In the genomic region with DNA sequence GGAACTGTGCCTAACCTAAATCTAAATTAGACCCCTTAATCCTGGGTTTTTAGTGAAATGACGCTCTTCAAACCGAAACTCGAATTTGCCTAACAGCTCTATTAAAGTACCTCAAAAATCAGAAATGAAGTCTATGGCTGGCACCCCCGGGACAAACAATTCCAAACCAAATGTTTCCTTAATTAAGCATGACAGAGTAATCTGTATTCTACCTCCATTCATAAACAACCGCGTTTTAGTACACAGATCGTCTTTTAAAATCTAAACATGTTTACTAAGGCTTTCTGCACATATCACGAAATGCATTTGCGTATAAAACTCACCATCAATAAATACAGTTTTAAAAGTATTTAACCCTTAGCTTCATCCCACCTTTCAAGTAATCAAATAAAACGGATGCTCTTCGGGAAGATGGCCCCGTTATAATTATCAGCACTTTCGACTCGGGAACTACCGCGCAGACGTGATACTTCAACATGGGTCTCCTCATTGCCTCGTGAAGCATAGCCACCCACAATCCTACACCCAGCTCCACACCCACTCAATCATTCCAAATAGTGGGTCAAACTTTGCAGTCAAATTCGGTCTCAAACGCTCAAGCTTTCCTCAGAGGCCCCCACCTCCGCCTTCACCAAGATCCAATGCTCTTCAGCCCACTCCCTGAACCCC, we compare ENCODE assay signal across 8 mouse cellular contexts. TPM values are rescaled to one million over a fixed set of nuclear protein-coding genes. Genes with fewer than 3 reads are reported as not detected.
DNase-seq lines count a peak whose midpoint lies in the region; ATAC-seq and TF ChIP-seq lines count a peak whose summit lies in the region.

No protein-coding gene starts in this region.

- no peaks in the 10 kb centered on the region for H3K9me3 ChIP-seq in kidney, postnatal 0 days (replicated peaks; ENCODE audit: low read length)
- peaks cover 30% of the 10 kb centered on the region for H3K9me3 ChIP-seq in forebrain, embryonic 13.5 days (replicated peaks)
- no peaks in the 10 kb centered on the region for H3K9me3 ChIP-seq in liver, embryonic 15.5 days (replicated peaks)

- H3K36me3 ChIP-seq in kidney, postnatal 0 days (ENCODE audit: insufficient read depth, low read length), result 0 out of 2 replicates have a peak, but pooled peaks cover 3% of the 10 kb centered on the region
- peaks cover 40% of the 10 kb centered on the region for H3K36me3 ChIP-seq in forebrain, embryonic 13.5 days (ENCODE audit: poor library complexity, severe bottlenecking)
- H3K36me3 ChIP-seq in liver, embryonic 15.5 days (replicated peaks), result peaks cover 31% of the 10 kb centered on the region

- peak overlapping the region; percentile 46 for H3K4me3 ChIP-seq in kidney, postnatal 0 days (replicated peaks; ENCODE audit: low read depth, low read length)
- H3K4me3 ChIP-seq in bone marrow, adult 2 months (replicated peaks; ENCODE audit: control insufficient read depth, low read depth, low read length), result peak overlapping the region; percentile 95
- peak overlapping the region; percentile 74 for H3K4me3 ChIP-seq in forebrain, embryonic 13.5 days
- H3K4me3 ChIP-seq in liver, embryonic 15.5 days (replicated peaks), result peak overlapping the region; percentile 90

- no peak for TF ChIP-seq POLR2A in bone marrow, adult 2 months (IDR thresholded peaks at IDR 0.05; ENCODE audit: borderline replicate concordance, control insufficient read depth, low read depth, low read length)

- DNase-seq in kidney, postnatal 0 days (ENCODE audit: low spot score), result peak; percentile 74
- DNase-seq in kidney, postnatal 10 days, result no peak
- DNase-seq in thymus, postnatal 0 days (ENCODE audit: low spot score), result no peak
- no peak for DNase-seq in urinary bladder, postnatal 4 days (ENCODE audit: low spot score in 2 of 2)

- peak overlapping the region; percentile 67 for H3K9ac ChIP-seq in kidney, postnatal 0 days (ENCODE audit: low read depth, low read length)
- peak overlapping the region; percentile 91 for H3K9ac ChIP-seq in forebrain, embryonic 13.5 days
- H3K9ac ChIP-seq in liver, embryonic 15.5 days, result peak overlapping the region; percentile 90

- H3K4me2 ChIP-seq in kidney, postnatal 0 days (ENCODE audit: low read length), result peak overlapping the region; percentile 65
- peak overlapping the region; percentile 70 for H3K4me2 ChIP-seq in forebrain, embryonic 13.5 days
- peak overlapping the region; percentile 87 for H3K4me2 ChIP-seq in liver, embryonic 15.5 days

- H3K27ac ChIP-seq in kidney, postnatal 0 days, result peak overlapping the region; percentile 81
- H3K27ac ChIP-seq in bone marrow, adult 2 months (ENCODE audit: control insufficient read depth, insufficient read depth, low read depth, low read length, poor library complexity), result peak overlapping the region; percentile 68
- H3K27ac ChIP-seq in forebrain, embryonic 13.5 days, result peak overlapping the region; percentile 85
- H3K27ac ChIP-seq in liver, embryonic 15.5 days (replicated peaks), result peak overlapping the region; percentile 87

- no peak for TF ChIP-seq CTCF in kidney, postnatal 0 days (IDR thresholded peaks at IDR 0.05; ENCODE audit: low read depth)
- TF ChIP-seq CTCF in bone marrow, adult 2 months (IDR thresholded peaks at IDR 0.05; ENCODE audit: control insufficient read depth, insufficient read depth, low read length), result no peak

- peak; percentile 33 for ATAC-seq in kidney, postnatal 0 days (replicated peaks; ENCODE audit: low FRiP score, low read depth)
- ATAC-seq in forebrain, embryonic 13.5 days, result peak; percentile 47; the same call in 1 of the 2 replicates
- ATAC-seq in liver, embryonic 15.5 days (ENCODE audit: insufficient read depth), result peak; percentile 31
- ATAC-seq in monocyte, adult 5-6 weeks (replicated peaks; ENCODE audit: insufficient number of reproducible peaks, low FRiP score, low TSS enrichment, poor library complexity, severe bottlenecking), result no peak

- no peaks in the 10 kb centered on the region for H3K4me1 ChIP-seq in kidney, postnatal 0 days (replicated peaks; ENCODE audit: insufficient read depth, low read length)
- H3K4me1 ChIP-seq in bone marrow, adult 2 months (ENCODE audit: control insufficient read depth, insufficient read depth, low read length), result peaks cover 1% of the 10 kb centered on the region; the same call in 1 of the 2 replicates
- peaks cover 21% of the 10 kb centered on the region for H3K4me1 ChIP-seq in forebrain, embryonic 13.5 days
- peaks cover 30% of the 10 kb centered on the region for H3K4me1 ChIP-seq in liver, embryonic 15.5 days (replicated peaks)

- 3% methylated on average over 21 of the region's 21 CpGs for WGBS in kidney, postnatal 0 days
- WGBS in bone marrow, adult 2 months, result under 1% methylated on average over 21 of the region's 21 CpGs
- WGBS in forebrain, embryonic 13.5 days, result 3% methylated on average over 21 of the region's 21 CpGs
- WGBS in liver, embryonic 15.5 days (ENCODE audit: insufficient replicate concordance), result 3% methylated on average over 21 of the region's 21 CpGs

- H3K27me3 ChIP-seq in kidney, postnatal 0 days (ENCODE audit: insufficient read depth, low read length), result no peaks in the 10 kb centered on the region
- H3K27me3 ChIP-seq in forebrain, embryonic 13.5 days, result no peaks in the 10 kb centered on the region
- H3K27me3 ChIP-seq in liver, embryonic 15.5 days, result no peaks in the 10 kb centered on the region

RNA-seq across cellular contexts. Expression of gene Zfp146, which starts 0.5 kb away (rescaled TPM):
- 10.6 and 11.4 TPM in 2 replicates for polyA plus RNA-seq in kidney, postnatal 0 days (2015; fragmentation: Nextera tagmentation; extraction: Ambion mirVana)
- polyA plus RNA-seq in bone marrow, adult 2 months (2011; ENCODE audit: insufficient read depth, insufficient read length, low replicate concordance, missing spikeins), result 11.2 and 13.7 TPM in 2 replicates
- polyA plus RNA-seq in forebrain, embryonic 13.5 days (2015; fragmentation: Nextera tagmentation; extraction: Ambion mirVana), result 19.5 and 23.7 TPM in 2 replicates
- 4.2 and 4.5 TPM in 2 replicates for polyA plus RNA-seq in liver, embryonic 15.5 days (2015; fragmentation: Nextera tagmentation; extraction: Ambion mirVana)
- 26.9 to 47.7 TPM (median 40.3 TPM) in 3 replicates for total RNA-seq in monocyte, adult 5-6 weeks (2017)
- polyA plus RNA-seq in thymus, postnatal 0 days (2015; fragmentation: Nextera tagmentation; extraction: Ambion mirVana), result 7.6 and 9.6 TPM in 2 replicates

RNA-seq across cellular contexts. Expression of gene Cox7a1, which starts 14.9 kb away (rescaled TPM):
- polyA plus RNA-seq in kidney, postnatal 0 days (2015; fragmentation: Nextera tagmentation; extraction: Ambion mirVana), result 32.9 and 43.0 TPM in 2 replicates
- 6.8 TPM in 1 of 2 replicates, not detected in the other for polyA plus RNA-seq in bone marrow, adult 2 months (2011; ENCODE audit: insufficient read depth, insufficient read length, low replicate concordance, missing spikeins)
- 1.7 and 4.4 TPM in 2 replicates for polyA plus RNA-seq in forebrain, embryonic 13.5 days (2015; fragmentation: Nextera tagmentation; extraction: Ambion mirVana)
- polyA plus RNA-seq in liver, embryonic 15.5 days (2015; fragmentation: Nextera tagmentation; extraction: Ambion mirVana), result 5.6 and 7.7 TPM in 2 replicates
- not detected in 3 replicates for total RNA-seq in monocyte, adult 5-6 weeks (2017)
- polyA plus RNA-seq in thymus, postnatal 0 days (2015; fragmentation: Nextera tagmentation; extraction: Ambion mirVana), result 9.2 and 11.6 TPM in 2 replicates

RNA-seq across cellular contexts. Expression of gene Capns1, which starts 29.6 kb away (rescaled TPM):
- polyA plus RNA-seq in kidney, postnatal 0 days (2015; fragmentation: Nextera tagmentation; extraction: Ambion mirVana), result 121 and 122 TPM in 2 replicates
- 120 and 171 TPM in 2 replicates for polyA plus RNA-seq in bone marrow, adult 2 months (2011; ENCODE audit: insufficient read depth, insufficient read length, low replicate concordance, missing spikeins)
- polyA plus RNA-seq in forebrain, embryonic 13.5 days (2015; fragmentation: Nextera tagmentation; extraction: Ambion mirVana), result 51.9 and 54.9 TPM in 2 replicates
- 36.2 and 40.8 TPM in 2 replicates for polyA plus RNA-seq in liver, embryonic 15.5 days (2015; fragmentation: Nextera tagmentation; extraction: Ambion mirVana)
- total RNA-seq in monocyte, adult 5-6 weeks (2017), result 217 to 229 TPM (median 219 TPM) in 3 replicates
- polyA plus RNA-seq in thymus, postnatal 0 days (2015; fragmentation: Nextera tagmentation; extraction: Ambion mirVana), result 66.9 and 76.2 TPM in 2 replicates

RNA-seq across cellular contexts. Expression of gene Zfp382, which starts 47.3 kb away (rescaled TPM):
- polyA plus RNA-seq in kidney, postnatal 0 days (2015; fragmentation: Nextera tagmentation; extraction: Ambion mirVana), result 4.9 and 5.5 TPM in 2 replicates
- 0.57 and 0.95 TPM in 2 replicates for polyA plus RNA-seq in bone marrow, adult 2 months (2011; ENCODE audit: insufficient read depth, insufficient read length, low replicate concordance, missing spikeins)
- 19.0 and 21.1 TPM in 2 replicates for polyA plus RNA-seq in forebrain, embryonic 13.5 days (2015; fragmentation: Nextera tagmentation; extraction: Ambion mirVana)
- polyA plus RNA-seq in liver, embryonic 15.5 days (2015; fragmentation: Nextera tagmentation; extraction: Ambion mirVana), result 1.4 and 1.6 TPM in 2 replicates
- total RNA-seq in monocyte, adult 5-6 weeks (2017), result 3.6 to 16.7 TPM (median 6.6 TPM) in 3 replicates
- polyA plus RNA-seq in thymus, postnatal 0 days (2015; fragmentation: Nextera tagmentation; extraction: Ambion mirVana), result 10.9 and 13.6 TPM in 2 replicates
